Mouse (Mus musculus): Measurements from ENCODE around the gene Trim80.

- TF ChIP-seq POLR2A (IDR thresholded peaks at IDR 0.05; ENCODE audit: extremely low read depth, insufficient read depth, low read length): no peak
- no peak for TF ChIP-seq CTCF (IDR thresholded peaks at IDR 0.05; ENCODE audit: low read depth, low read length)
Observed at GRCm38 (mm10) chr11:115400630-115401391, 39.5 kb upstream of the Trim80 start.
